Mouse (Mus musculus) liver, postnatal 0 days (tissue): ENCODE results near the gene Prkrip1. TPM values are rescaled to one million over a fixed set of nuclear protein-coding genes. Genes with fewer than 3 reads are reported as not detected.

ENCODE experiments used
- ATAC-seq: fragments of 200-750 bp; cut with Nextera tagmentation; 2 replicates; pipeline ENCODE4 v1.8.0; 2017; ENCODE audit warnings: mild to moderate bottlenecking, moderate library complexity
- DNase-seq: peaks from one replicate; pipeline ENCODE4 v3.0.0-alpha.2; 2016
- H3K27ac ChIP-seq: fragments of 300-500 bp; sonication (generic); 2 replicates; pipeline ENCODE4 v1.5.1; 2014; ENCODE audit warnings: antibody characterized with exemption, moderate library complexity, mild to moderate bottlenecking, low read depth
- H3K27me3 ChIP-seq: fragments of 300-500 bp; sonication (generic); 2 replicates; pipeline ENCODE4 v1.6.1; 2014; ENCODE audit warnings: low read length, control low read depth, mixed read lengths; ENCODE audit not compliant: insufficient read depth
- H3K36me3 ChIP-seq: fragments of 300-500 bp; sonication (generic); replicated peaks from 2 replicates; pipeline ENCODE4 v1.6.1; 2014; ENCODE audit warnings: mild to moderate bottlenecking, control low read depth, low read length, moderate library complexity, mixed read lengths; ENCODE audit not compliant: insufficient read depth
- H3K4me1 ChIP-seq: fragments of 300-500 bp; sonication (generic); 2 replicates; pipeline ENCODE4 v1.6.1; 2014; ENCODE audit warnings: antibody characterized with exemption, mild to moderate bottlenecking, control low read depth; ENCODE audit not compliant: insufficient read depth
- H3K4me2 ChIP-seq: fragments of 300-500 bp; sonication (generic); 2 replicates; pipeline ENCODE4 v1.6.1; 2014; ENCODE audit warnings: low read depth, mild to moderate bottlenecking, low read length, moderate library complexity, mixed read lengths
- H3K4me3 ChIP-seq: fragments of 300-500 bp; sonication (generic); 2 replicates; pipeline ENCODE4 v1.5.1; 2014; ENCODE audit warnings: low read depth, low read length
- H3K9ac ChIP-seq: fragments of 300-500 bp; sonication (generic); replicated peaks from 2 replicates; pipeline ENCODE4 v1.6.1; 2014; ENCODE audit warnings: mild to moderate bottlenecking, moderate library complexity
- H3K9me3 ChIP-seq: fragments of 300-500 bp; sonication (generic); 2 replicates; pipeline ENCODE4 v1.6.1; 2016; ENCODE audit warnings: mild to moderate bottlenecking, control low read depth, low read length, mixed read lengths
- CTCF ChIP-seq: sonication (generic); IDR thresholded peaks from 2 replicates; pipeline ENCODE4 v1.5.1; 2016; ENCODE audit warnings: antibody characterized with exemption, low read depth
- EP300 ChIP-seq: IDR thresholded peaks from 2 replicates; pipeline ENCODE4 v1.6.1; 2016; ENCODE audit warnings: antibody characterized with exemption, low read depth, mild to moderate bottlenecking
- WGBS: fragments of 180-500 bp; shearing (Covaris S2); extraction: QIAGEN DNeasy Blood & Tissue Kit; methylation state at CpG from one replicate; pipeline ENCODE4 v1.1.7; 2014; ENCODE audit not compliant: insufficient replicate concordance; 5-methylcytosine and 5-hydroxymethylcytosine counted together
- polyA plus RNA-seq: library from polyadenylated mRNA; unstranded; fragments of >200 nt; fragmentation: Nextera tagmentation; extraction: Ambion mirVana; gene quantifications from 2 replicates; pipeline ENCODE4 v1.2.1, GENCODE M21; 2015

Prkrip1 gene
- polyA plus RNA-seq, 1 experiment from 2014 or later, result 19.6 TPM

- H3K9me3 ChIP-seq, result no peaks in the 10 kb centered on the region
- peaks cover 39% of the 10 kb centered on the region for H3K36me3 ChIP-seq
- ATAC-seq (no peak), DNase-seq (peak; percentile 28)
- no peak overlapping the region for H3K9ac ChIP-seq
- no peak for TF ChIP-seq CTCF
- no peak for TF ChIP-seq EP300
- no peak overlapping the region for H3K4me3 ChIP-seq
- no peaks in the 10 kb centered on the region for H3K27me3 ChIP-seq
- H3K4me1 ChIP-seq, result 0 out of 2 replicates have a peak, but pooled peaks cover 2% of the 10 kb centered on the region
- H3K27ac ChIP-seq, result peak overlapping the region; percentile 35; the same call in 1 of the 2 replicates
- 81% methylated on average over 5 of the region's 5 CpGs for whole genome bisulfite sequencing
- H3K4me2 ChIP-seq, result no peak overlapping the region
Measured at GRCm38 (mm10) chr5:136179594-136179993, 19.2 kb downstream of the Prkrip1 start.

GRCm38 (mm10) chr5:136173606-136174463 lies 24.9 kb downstream of the Prkrip1 start:
- WGBS, result 32% methylated on average over 9 of the region's 9 CpGs
- no peak for TF ChIP-seq EP300
- no peak for TF ChIP-seq CTCF
- no peak for DNase-seq

GRCm38 (mm10) chr5:136172939-136173338 lies 25.8 kb downstream of the Prkrip1 start:
- H3K36me3 ChIP-seq, result peaks cover 2% of the 10 kb centered on the region; the same call in 1 of the 2 replicates
- H3K4me1 ChIP-seq, result peaks cover 29% of the 10 kb centered on the region
- DNase-seq (no peak), ATAC-seq (no peak)
- H3K9ac ChIP-seq, result no peak overlapping the region
- H3K9me3 ChIP-seq, result no peaks in the 10 kb centered on the region
- no peak overlapping the region for H3K4me3 ChIP-seq
- no peak overlapping the region for H3K27ac ChIP-seq
- no peak overlapping the region for H3K4me2 ChIP-seq
- WGBS, result 72% methylated on average over 9 of the region's 9 CpGs
- TF ChIP-seq CTCF (no peak), EP300 (no peak)
- H3K27me3 ChIP-seq, result no peaks in the 10 kb centered on the region

More at GRCm38 (mm10) chr5:136173606-136174463, 24.9 kb downstream of the Prkrip1 start:
- Histone ChIP-seq H3K9ac (0 out of 2 replicates have a peak overlapping the region, but pooled peaks have one; percentile 11), H3K36me3 (peaks cover 6% of the 10 kb centered on the region), H3K27me3 (no peaks in the 10 kb centered on the region), H3K9me3 (no peaks in the 10 kb centered on the region), H3K4me2 (no peak overlapping the region), H3K27ac (peak overlapping the region; percentile 12; the same call in 1 of the 2 replicates), H3K4me3 (no peak overlapping the region), H3K4me1 (peaks cover 31% of the 10 kb centered on the region)
- ATAC-seq, result no peak

DNA sequence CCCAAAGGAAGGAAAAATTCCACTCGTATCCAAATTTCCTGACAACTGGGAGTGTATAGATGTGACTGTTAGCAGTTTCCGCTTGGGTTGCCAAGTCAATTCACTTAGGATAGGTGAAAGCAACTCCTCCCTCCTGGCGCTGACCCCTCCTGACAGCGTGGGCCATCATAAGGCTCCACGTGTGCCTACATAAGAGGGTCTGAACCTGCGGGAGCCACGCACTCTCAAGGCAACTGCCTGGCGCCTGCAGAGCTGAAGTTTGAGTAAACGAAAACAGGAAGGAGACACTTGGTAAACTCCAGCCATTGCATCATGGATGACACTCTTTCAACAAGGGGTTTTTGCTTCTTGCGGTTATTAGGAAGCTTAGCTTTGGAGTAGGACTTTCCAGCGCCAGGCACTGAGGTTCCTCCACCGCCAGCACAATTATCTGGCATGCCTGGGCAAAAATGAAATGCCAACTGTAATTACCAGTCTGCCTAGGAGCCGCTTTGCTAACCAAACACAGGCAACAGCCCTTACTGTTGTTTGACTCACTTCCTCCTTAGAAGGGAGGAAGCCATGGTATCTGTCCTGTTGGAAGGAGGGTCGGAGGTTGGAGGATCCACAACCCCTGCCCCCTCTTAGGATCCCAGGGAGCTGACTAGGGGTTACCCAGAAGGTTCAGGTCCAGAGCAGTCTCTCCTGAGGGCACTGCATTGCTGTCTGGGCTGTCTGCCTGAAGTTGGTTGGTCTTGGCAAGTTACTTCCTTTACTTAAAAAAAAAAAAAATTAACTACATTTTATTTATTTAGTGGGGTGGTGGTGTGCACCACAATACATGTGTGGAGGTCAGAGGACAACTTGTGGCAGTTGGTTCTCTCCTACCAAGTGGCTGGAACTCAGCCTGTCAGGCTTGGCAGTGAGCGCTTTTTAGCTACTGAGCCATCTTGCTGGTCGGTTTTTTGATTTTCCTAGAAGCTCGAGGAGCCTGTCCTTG lies 27.1 kb downstream of the Prkrip1 start:
- no peaks in the 10 kb centered on the region for H3K9me3 ChIP-seq
- DNase-seq (peak; percentile 39), ATAC-seq (peak; percentile 43)
- H3K4me2 ChIP-seq, result peak overlapping the region; percentile 71
- peak overlapping the region; percentile 85 for H3K27ac ChIP-seq
- H3K36me3 ChIP-seq, result peaks cover 7% of the 10 kb centered on the region; the same call in 1 of the 2 replicates
- peak overlapping the region; percentile 64 for H3K9ac ChIP-seq
- WGBS, result 14% methylated on average over 17 of the region's 17 CpGs
- peaks cover 29% of the 10 kb centered on the region for H3K4me1 ChIP-seq
- TF ChIP-seq EP300, result no peak; the same call in 1 of the 2 replicates
- no peak for TF ChIP-seq CTCF
- H3K27me3 ChIP-seq, result no peaks in the 10 kb centered on the region
- H3K4me3 ChIP-seq, result peak overlapping the region; percentile 54

GRCm38 (mm10) chr5:136170512-136171362 lies 28.0 kb downstream of the Prkrip1 start, which contains the start of gene Orai2:
Gene Orai2 (minus strand): TSS chr5:136170713.
- peak; percentile 79 for ATAC-seq
- Histone ChIP-seq H3K27me3 (no peaks in the 10 kb centered on the region), H3K36me3 (peaks cover 7% of the 10 kb centered on the region)

More at GRCm38 (mm10) chr5:136170512-136171362, 28.0 kb downstream of the Prkrip1 start, which contains the start of gene Orai2:
- H3K4me3 ChIP-seq, result peak within 1 kb of the TSS; percentile 54
- H3K4me2 ChIP-seq, result peak within 1 kb of the TSS; percentile 71
- H3K9me3 ChIP-seq, result no peaks in the 10 kb centered on the region
- TF ChIP-seq EP300, result no peak
- no peak for TF ChIP-seq CTCF
- WGBS, result under 1% methylated on average over 43 of the region's 49 CpGs
- peak; percentile 84 for DNase-seq
- H3K27ac ChIP-seq, result peak within 1 kb of the TSS; percentile 85
- peaks cover 29% of the 10 kb centered on the region for H3K4me1 ChIP-seq
- peak within 1 kb of the TSS; percentile 64 for H3K9ac ChIP-seq
